Mouse (Mus musculus): Measurements from ENCODE around the gene Trim31. TPM values are rescaled to one million over a fixed set of nuclear protein-coding genes. Genes with fewer than 3 reads are reported as not detected.

Gene Trim31
- polyA plus RNA-seq, 1 experiment from 2014 or later: 9.3 TPM

GRCm38 (mm10) chr17:36929236-36929932 lies 31.5 kb downstream of the Trim31 start:
- no peaks in the 10 kb centered on the region for H3K9me3 ChIP-seq
- H3K9ac ChIP-seq: no peak overlapping the region
- no peak overlapping the region for H3K4me3 ChIP-seq (replicated peaks)
- no peaks in the 10 kb centered on the region for H3K27me3 ChIP-seq (replicated peaks)
- no peak overlapping the region for H3K4me2 ChIP-seq
- ATAC-seq (ENCODE audit: insufficient read depth, low FRiP score, low read depth): no peak
- H3K4me1 ChIP-seq: no peaks in the 10 kb centered on the region
- H3K27ac ChIP-seq: no peak overlapping the region
- 68% methylated on average over 12 of the region's 12 CpGs for WGBS
- H3K36me3 ChIP-seq: no peaks in the 10 kb centered on the region

GRCm38 (mm10) chr17:36930233-36930632 lies 32.3 kb downstream of the Trim31 start:
- ATAC-seq (ENCODE audit: insufficient read depth, low FRiP score, low read depth): no peak
- Histone ChIP-seq H3K4me2 (no peak overlapping the region), H3K9me3 (no peaks in the 10 kb centered on the region), H3K36me3 (no peaks in the 10 kb centered on the region), H3K4me3 (replicated peaks) (no peak overlapping the region), H3K9ac (no peak overlapping the region), H3K4me1 (no peaks in the 10 kb centered on the region), H3K27ac (no peak overlapping the region), H3K27me3 (replicated peaks) (no peaks in the 10 kb centered on the region)
- 56% methylated on average over 6 of the region's 6 CpGs for WGBS

- Histone ChIP-seq H3K27me3 (replicated peaks) (no peaks in the 10 kb centered on the region), H3K27ac (no peak overlapping the region), H3K4me1 (no peaks in the 10 kb centered on the region), H3K9ac (no peak overlapping the region), H3K4me3 (replicated peaks) (no peak overlapping the region), H3K4me2 (no peak overlapping the region), H3K36me3 (no peaks in the 10 kb centered on the region), H3K9me3 (no peaks in the 10 kb centered on the region)
- WGBS: 78% methylated on average over 4 of the region's 4 CpGs
- ATAC-seq (ENCODE audit: insufficient read depth, low FRiP score, low read depth): no peak
Measured at GRCm38 (mm10) chr17:36931130-36931529, 33.2 kb downstream of the Trim31 start.

GRCm38 (mm10) chr17:36931806-36932205 lies 33.9 kb downstream of the Trim31 start:
- H3K9me3 ChIP-seq: no peaks in the 10 kb centered on the region
- H3K27ac ChIP-seq: no peak overlapping the region
- H3K27me3 ChIP-seq (replicated peaks): no peaks in the 10 kb centered on the region
- H3K4me1 ChIP-seq: no peaks in the 10 kb centered on the region
- H3K4me3 ChIP-seq (replicated peaks): no peak overlapping the region
- WGBS: 48% methylated on average over 2 of the region's 2 CpGs
- no peak for ATAC-seq (ENCODE audit: insufficient read depth, low FRiP score, low read depth)
- H3K36me3 ChIP-seq: no peaks in the 10 kb centered on the region
- no peak overlapping the region for H3K9ac ChIP-seq
- no peak overlapping the region for H3K4me2 ChIP-seq

GRCm38 (mm10) chr17:36938056-36938455 lies 40.1 kb downstream of the Trim31 start:
- Histone ChIP-seq H3K27me3 (replicated peaks) (peaks cover 25% of the 10 kb centered on the region), H3K36me3 (no peaks in the 10 kb centered on the region), H3K9me3 (no peaks in the 10 kb centered on the region), H3K9ac (no peak overlapping the region), H3K4me1 (peaks cover 8% of the 10 kb centered on the region), H3K4me3 (replicated peaks) (no peak overlapping the region), H3K27ac (no peak overlapping the region), H3K4me2 (no peak overlapping the region)
- 58% methylated on average over 2 of the region's 2 CpGs for WGBS
- ATAC-seq (ENCODE audit: insufficient read depth, low FRiP score, low read depth): no peak

- WGBS: 46% methylated on average over 10 of the region's 10 CpGs
- no peaks in the 10 kb centered on the region for H3K36me3 ChIP-seq
- no peaks in the 10 kb centered on the region for H3K9me3 ChIP-seq
- no peak overlapping the region for H3K27ac ChIP-seq
- H3K27me3 ChIP-seq (replicated peaks): peaks cover 42% of the 10 kb centered on the region
- peak overlapping the region; percentile 88 for H3K4me2 ChIP-seq
- H3K4me3 ChIP-seq (replicated peaks): peak overlapping the region; percentile 41
- no peak overlapping the region for H3K9ac ChIP-seq
- ATAC-seq (ENCODE audit: insufficient read depth, low FRiP score, low read depth): peak; percentile 41; the same call in 1 of the 2 replicates
- H3K4me1 ChIP-seq: peaks cover 13% of the 10 kb centered on the region
Measured at GRCm38 (mm10) chr17:36942391-36942790, 44.5 kb downstream of the Trim31 start.

GRCm38 (mm10) chr17:36942791-36943471 lies 45.0 kb downstream of the Trim31 start, which contains the start of gene Rnf39:
Gene Rnf39 (plus strand): TSS chr17:36942918.
- 2% methylated on average over 59 of the region's 59 CpGs for WGBS
- H3K36me3 ChIP-seq: no peaks in the 10 kb centered on the region
- peak; percentile 34; the same call in 1 of the 2 replicates for ATAC-seq (ENCODE audit: insufficient read depth, low FRiP score, low read depth)
- H3K4me2 ChIP-seq: peak within 1 kb of the TSS; percentile 88
- no peaks in the 10 kb centered on the region for H3K9me3 ChIP-seq
- H3K9ac ChIP-seq: peak within 1 kb of the TSS; percentile 8; the same call in 1 of the 2 replicates
- no peak within 1 kb of the TSS for H3K27ac ChIP-seq
- H3K4me1 ChIP-seq: peaks cover 14% of the 10 kb centered on the region
- H3K27me3 ChIP-seq (replicated peaks): peaks cover 40% of the 10 kb centered on the region
- peak within 1 kb of the TSS; percentile 41 for H3K4me3 ChIP-seq (replicated peaks)

GRCm38 (mm10) chr17:36943691-36944090 lies 45.8 kb downstream of the Trim31 start:
- 20% methylated on average over 5 of the region's 5 CpGs for WGBS
- H3K4me2 ChIP-seq: peak overlapping the region; percentile 88; the same call in 1 of the 2 replicates
- no peak for ATAC-seq (ENCODE audit: insufficient read depth, low FRiP score, low read depth)

GRCm38 (mm10) chr17:36944121-36944775 lies 46.3 kb downstream of the Trim31 start:
- no peak overlapping the region for H3K4me3 ChIP-seq (replicated peaks)
- H3K27ac ChIP-seq: no peak overlapping the region
- WGBS: 21% methylated on average over 9 of the region's 9 CpGs
- H3K27me3 ChIP-seq (replicated peaks): peaks cover 40% of the 10 kb centered on the region
- no peaks in the 10 kb centered on the region for H3K9me3 ChIP-seq
- no peak overlapping the region for H3K9ac ChIP-seq
- ATAC-seq (ENCODE audit: insufficient read depth, low FRiP score, low read depth): no peak
- H3K4me1 ChIP-seq: peaks cover 14% of the 10 kb centered on the region
- H3K36me3 ChIP-seq: peaks cover 7% of the 10 kb centered on the region
- no peak overlapping the region for H3K4me2 ChIP-seq

More at GRCm38 (mm10) chr17:36943691-36944090, 45.8 kb downstream of the Trim31 start:
- Histone ChIP-seq H3K27me3 (replicated peaks) (peaks cover 40% of the 10 kb centered on the region), H3K27ac (no peak overlapping the region), H3K4me3 (replicated peaks) (peak overlapping the region; percentile 41), H3K4me1 (peaks cover 14% of the 10 kb centered on the region), H3K9ac (no peak overlapping the region), H3K9me3 (no peaks in the 10 kb centered on the region), H3K36me3 (peaks cover 1% of the 10 kb centered on the region; the same call in 1 of the 2 replicates)

GRCm38 (mm10) chr17:36947051-36947819 lies 49.3 kb downstream of the Trim31 start:
- WGBS: 1% methylated on average over 62 of the region's 62 CpGs
- Histone ChIP-seq H3K9me3 (no peaks in the 10 kb centered on the region), H3K9ac (peak overlapping the region; percentile 33), H3K4me2 (peak overlapping the region; percentile 96), H3K4me3 (replicated peaks) (peak overlapping the region; percentile 49), H3K36me3 (peaks cover 7% of the 10 kb centered on the region), H3K27me3 (replicated peaks) (peaks cover 26% of the 10 kb centered on the region), H3K4me1 (peaks cover 20% of the 10 kb centered on the region), H3K27ac (no peak overlapping the region)
- ATAC-seq (ENCODE audit: insufficient read depth, low FRiP score, low read depth): 0 out of 2 replicates have a peak, but pooled peaks have one; percentile 3

- Histone ChIP-seq H3K4me3 (replicated peaks) (no peak overlapping the region), H3K9me3 (no peaks in the 10 kb centered on the region), H3K27ac (no peak overlapping the region), H3K4me2 (no peak overlapping the region), H3K27me3 (replicated peaks) (peaks cover 15% of the 10 kb centered on the region), H3K36me3 (peaks cover 7% of the 10 kb centered on the region), H3K4me1 (peaks cover 10% of the 10 kb centered on the region; the same call in 1 of the 2 replicates), H3K9ac (no peak overlapping the region)
- no peak for ATAC-seq (ENCODE audit: insufficient read depth, low FRiP score, low read depth)
- 94% methylated on average over 1 of the region's 1 CpGs for WGBS
Measured at GRCm38 (mm10) chr17:36948286-36948685, 50.4 kb downstream of the Trim31 start.

Data from stomach, embryonic 15.5 days (tissue).